Comparison of ENCODE assay signal across 12 mouse cellular contexts in the genomic region with DNA sequence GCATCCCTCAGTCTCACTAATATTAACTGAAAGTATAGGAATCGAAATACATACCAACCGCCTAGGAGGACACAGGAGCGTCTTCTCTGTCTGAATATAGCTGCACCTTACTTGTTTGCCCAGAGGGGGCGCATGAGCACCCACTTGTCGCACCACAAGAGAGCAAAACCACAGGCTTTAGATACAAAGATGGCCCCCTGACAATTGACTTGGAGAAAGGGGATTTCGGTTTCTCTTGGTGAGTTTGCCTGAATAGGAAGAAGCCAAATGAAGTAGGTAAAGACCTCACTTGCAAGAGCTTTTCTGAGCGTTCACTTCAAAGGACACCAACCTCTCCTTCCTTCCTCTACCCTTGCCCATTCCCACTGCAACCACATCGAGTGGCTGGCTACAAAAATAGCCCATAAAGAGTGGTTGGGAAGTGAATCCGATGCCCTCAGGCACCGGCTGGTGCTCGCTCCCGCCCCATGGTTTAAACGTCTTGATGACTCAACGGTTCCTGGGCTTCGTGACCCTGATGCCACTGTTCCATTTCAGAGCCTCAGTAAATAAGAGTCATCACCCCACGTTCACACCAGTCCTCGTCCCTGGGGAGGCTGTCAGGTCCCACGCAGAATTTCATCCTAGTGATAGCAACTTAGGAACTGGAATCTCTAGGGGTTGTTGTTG.
A peak's percentile ranks its signal among the peaks of the same experiment; 100 is the strongest.
DNase-seq lines count a peak whose midpoint lies in the region; ATAC-seq and TF ChIP-seq lines count a peak whose summit lies in the region.
"Had no signal": no experiment of that assay in that cellular context is flagged by ENCODE, and none has a peak within 500 bp of the region (broad histone marks: within the 10 kb centered on the region; RNA-seq: fewer than 3 reads in every experiment).

No protein-coding gene starts in this region.

- no peak for TF ChIP-seq POLR2A in thymus, adult 2 months (IDR thresholded peaks at IDR 0.05; ENCODE audit: control insufficient read depth, extremely low read depth, insufficient read depth, low read length, poor library complexity)

- no peak overlapping the region for H3K4me3 ChIP-seq in forebrain, postnatal 0 days (ENCODE audit: low read depth, low read length)
- H3K4me3 ChIP-seq in forebrain, embryonic 14.5 days (ENCODE audit: low read depth, low read length) = no peak overlapping the region
- no peak overlapping the region for H3K4me3 ChIP-seq in thymus, adult 2 months (ENCODE audit: control insufficient read depth, insufficient read depth, low read length)
- H3K4me3 ChIP-seq: midbrain, embryonic 15.5 days had no signal

- no peak for ATAC-seq in forebrain, postnatal 0 days
- no peak for ATAC-seq in forebrain, embryonic 14.5 days
- ATAC-seq in megakaryocyte, adult 5-6 weeks (ENCODE audit: poor library complexity, severe bottlenecking) = peak; percentile 87
- ATAC-seq: forebrain, embryonic 16.5 days; midbrain, embryonic 15.5 days had no signal

- WGBS in forebrain, postnatal 0 days = 86% methylated on average over 18 of the region's 18 CpGs
- 87% methylated on average over 18 of the region's 18 CpGs for WGBS in forebrain, embryonic 14.5 days
- 14% methylated on average over 18 of the region's 18 CpGs for WGBS in thymus, adult 2 months

- H3K36me3 ChIP-seq in forebrain, postnatal 0 days (ENCODE audit: insufficient read depth) = no peaks in the 10 kb centered on the region
- no peaks in the 10 kb centered on the region for H3K36me3 ChIP-seq in forebrain, embryonic 14.5 days (ENCODE audit: control insufficient read depth, insufficient read depth, low read length)
- no peaks in the 10 kb centered on the region for H3K36me3 ChIP-seq in thymus, adult 2 months (ENCODE audit: control insufficient read depth, insufficient read depth, low read length)
- H3K36me3 ChIP-seq: midbrain, embryonic 15.5 days had no signal

- no peak overlapping the region for H3K27ac ChIP-seq in forebrain, postnatal 0 days (ENCODE audit: low read depth, low read length)
- H3K27ac ChIP-seq in forebrain, embryonic 14.5 days (ENCODE audit: low read depth, low read length) = no peak overlapping the region
- H3K27ac ChIP-seq in thymus, adult 2 months (ENCODE audit: control insufficient read depth, insufficient read depth, low read length) = no peak overlapping the region
- H3K27ac ChIP-seq: midbrain, embryonic 15.5 days had no signal

- H3K4me2 ChIP-seq in forebrain, postnatal 0 days (ENCODE audit: low read depth) = no peak overlapping the region
- H3K4me2 ChIP-seq in forebrain, embryonic 14.5 days (ENCODE audit: low read length) = no peak overlapping the region
- H3K4me2 ChIP-seq: midbrain, embryonic 15.5 days had no signal

- H3K9ac ChIP-seq in forebrain, postnatal 0 days = no peak overlapping the region
- no peak overlapping the region for H3K9ac ChIP-seq in forebrain, embryonic 14.5 days (ENCODE audit: low read length)
- H3K9ac ChIP-seq: midbrain, embryonic 15.5 days had no signal

- no peak for DNase-seq in forebrain, postnatal 0 days
- DNase-seq in forebrain, embryonic 14.5 days (ENCODE audit: low spot score) = no peak
- DNase-seq in thymus, adult 2 months = peak; percentile 53
- DNase-seq in thymus, adult 18-20 months = no peak
- no peak for DNase-seq in embryo, embryonic 10 days (ENCODE audit: low spot score)
- no peak for DNase-seq in frontal cortex, postnatal 25 days (ENCODE audit: low spot score in 2 of 2)
- no peak for DNase-seq in right cerebral cortex, postnatal 4 days
- DNase-seq: cerebellum, adult 18-20 months; heart, postnatal 4 days had no signal

- peaks cover 5% of the 10 kb centered on the region; the same call in 1 of the 2 replicates for H3K4me1 ChIP-seq in forebrain, postnatal 0 days (ENCODE audit: insufficient read depth)
- peaks cover 9% of the 10 kb centered on the region; the same call in 1 of the 2 replicates for H3K4me1 ChIP-seq in forebrain, embryonic 14.5 days (ENCODE audit: control insufficient read depth, insufficient read depth, low read length)
- peaks cover 8% of the 10 kb centered on the region for H3K4me1 ChIP-seq in thymus, adult 2 months (replicated peaks; ENCODE audit: control insufficient read depth, insufficient read depth, low read length)

- H3K27me3 ChIP-seq in forebrain, postnatal 0 days (ENCODE audit: insufficient read depth, low read length) = no peaks in the 10 kb centered on the region
- no peaks in the 10 kb centered on the region for H3K27me3 ChIP-seq in forebrain, embryonic 14.5 days (replicated peaks; ENCODE audit: control insufficient read depth, insufficient read depth, low read length)
- no peaks in the 10 kb centered on the region for H3K27me3 ChIP-seq in thymus, adult 2 months (ENCODE audit: control insufficient read depth, insufficient read depth, low read length)
- H3K27me3 ChIP-seq: midbrain, embryonic 15.5 days had no signal

- peak; percentile 41 for TF ChIP-seq CTCF in forebrain, postnatal 0 days (IDR thresholded peaks at IDR 0.05; ENCODE audit: low read depth)
- TF ChIP-seq CTCF in thymus, adult 2 months (IDR thresholded peaks at IDR 0.05; ENCODE audit: borderline replicate concordance, control insufficient read depth, extremely low read depth, insufficient read depth, low read length, poor library complexity) = no peak

- H3K9me3 ChIP-seq in forebrain, postnatal 0 days (ENCODE audit: low read length) = no peaks in the 10 kb centered on the region
- H3K9me3 ChIP-seq in forebrain, embryonic 14.5 days (replicated peaks; ENCODE audit: control insufficient read depth, low read length) = no peaks in the 10 kb centered on the region
- H3K9me3 ChIP-seq: midbrain, embryonic 15.5 days had no signal
